Mouse (Mus musculus) midbrain, embryonic 13.5 days (tissue): Measurements from ENCODE around the gene Clec12a. TPM values are rescaled to one million over a fixed set of nuclear protein-coding genes. Genes with fewer than 3 reads are reported as not detected.

Source experiments
- ATAC-seq: fragments of 200-750 bp; cut with Nextera tagmentation; 2 replicates; pipeline ENCODE4 v1.8.0; 2017; ENCODE audit warnings: mild to moderate bottlenecking, moderate TSS enrichment, moderate library complexity
- H3K27ac ChIP-seq: fragments of 300-500 bp; sonication (generic); 2 replicates; pipeline ENCODE4 v1.5.1; 2015; ENCODE audit warnings: inconsistent platforms, mild to moderate bottlenecking, moderate library complexity
- H3K27me3 ChIP-seq: fragments of 300-500 bp; sonication (generic); 2 replicates; pipeline ENCODE4 v1.6.1; 2015; ENCODE audit warnings: mild to moderate bottlenecking, inconsistent platforms
- H3K36me3 ChIP-seq: fragments of 300-500 bp; sonication (generic); 2 replicates; pipeline ENCODE4 v1.6.1; 2015; ENCODE audit warnings: mild to moderate bottlenecking, inconsistent platforms
- H3K4me1 ChIP-seq: fragments of 300-500 bp; sonication (generic); replicated peaks from 2 replicates; pipeline ENCODE4 v1.6.1; 2015; ENCODE audit warnings: inconsistent platforms
- H3K4me2 ChIP-seq: fragments of 300-500 bp; sonication (generic); replicated peaks from 2 replicates; pipeline ENCODE4 v1.6.1; 2015; ENCODE audit warnings: moderate library complexity, mild to moderate bottlenecking, inconsistent platforms
- H3K4me3 ChIP-seq: fragments of 300-500 bp; sonication (generic); replicated peaks from 2 replicates; pipeline ENCODE4 v1.5.1; 2015; ENCODE audit warnings: mild to moderate bottlenecking, inconsistent platforms
- H3K9ac ChIP-seq: fragments of 300-500 bp; sonication (generic); replicated peaks from 2 replicates; pipeline ENCODE4 v1.6.1; 2015; ENCODE audit warnings: mild to moderate bottlenecking, inconsistent platforms
- H3K9me3 ChIP-seq: fragments of 300-500 bp; sonication (generic); 2 replicates; pipeline ENCODE4 v1.6.1; 2016; ENCODE audit warnings: mild to moderate bottlenecking, inconsistent platforms
- WGBS: fragments of 180-500 bp; shearing (Covaris S2); methylation state at CpG from one replicate; pipeline ENCODE4 v1.1.7; 2015; 5-methylcytosine and 5-hydroxymethylcytosine counted together
- polyA plus RNA-seq: library from polyadenylated mRNA; unstranded; fragments of >200 nt; fragmentation: Nextera tagmentation; extraction: Ambion mirVana; gene quantifications from 2 replicates; pipeline ENCODE4 v1.2.1, GENCODE M21; 2015

Gene Clec12a
- polyA plus RNA-seq, 1 experiment from 2014 or later, result 0.23 TPM

DNA sequence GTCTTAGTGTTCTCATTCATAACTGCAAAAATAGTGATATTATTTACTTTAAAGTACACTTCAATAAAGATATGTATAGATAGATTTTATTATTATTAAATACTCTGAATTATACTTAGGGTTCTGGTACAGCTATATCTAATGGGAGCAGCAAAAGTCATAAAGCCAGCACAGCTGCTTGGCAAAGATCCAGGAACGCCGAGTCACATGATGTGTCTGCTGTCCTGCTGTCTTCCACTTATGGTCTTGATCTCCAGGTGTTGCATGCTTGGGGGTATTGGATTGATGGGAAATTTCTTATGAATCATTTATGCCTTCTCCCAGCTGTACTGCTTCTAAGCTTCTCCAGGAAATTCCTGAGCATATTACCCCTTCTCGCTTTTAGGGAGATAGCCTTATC lies 41.0 kb downstream of the Clec12a start:
- H3K9ac ChIP-seq, result no peak overlapping the region
- H3K27me3 ChIP-seq, result no peaks in the 10 kb centered on the region
- H3K4me3 ChIP-seq, result no peak overlapping the region
- ATAC-seq, result no peak
- no peaks in the 10 kb centered on the region for H3K9me3 ChIP-seq
- WGBS, result 92% methylated on average over 3 of the region's 3 CpGs
- 0 out of 2 replicates have a peak, but pooled peaks cover 5% of the 10 kb centered on the region for H3K4me1 ChIP-seq
- no peak overlapping the region for H3K4me2 ChIP-seq
- H3K36me3 ChIP-seq, result no peaks in the 10 kb centered on the region
- H3K27ac ChIP-seq, result no peak overlapping the region

DNA sequence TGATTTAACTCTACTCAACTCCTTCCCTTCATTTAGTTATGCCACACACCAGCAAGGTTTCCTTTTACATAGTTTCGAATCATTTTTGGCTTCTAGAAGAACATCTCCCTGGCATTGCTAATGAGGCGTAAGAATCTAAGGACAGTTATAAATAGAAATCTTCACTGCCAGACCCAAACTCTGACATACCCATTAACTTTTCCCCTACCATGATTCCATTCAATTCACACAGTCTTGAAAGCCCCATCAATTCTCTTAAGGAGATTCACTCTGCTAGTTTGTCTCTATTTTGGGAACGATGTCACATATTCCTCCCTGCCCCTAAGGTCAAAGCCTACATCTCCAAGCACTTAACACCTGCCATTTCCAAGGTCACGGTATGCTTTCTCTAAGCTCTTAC lies 42.5 kb downstream of the Clec12a start:
- no peak overlapping the region for H3K4me2 ChIP-seq
- 0 out of 2 replicates have a peak, but pooled peaks cover 5% of the 10 kb centered on the region for H3K4me1 ChIP-seq
- ATAC-seq, result no peak
- WGBS, result 71% methylated on average over 4 of the region's 4 CpGs
- no peaks in the 10 kb centered on the region for H3K36me3 ChIP-seq
- no peak overlapping the region for H3K4me3 ChIP-seq
- H3K9me3 ChIP-seq, result no peaks in the 10 kb centered on the region
- no peaks in the 10 kb centered on the region for H3K27me3 ChIP-seq
- no peak overlapping the region for H3K27ac ChIP-seq
- H3K9ac ChIP-seq, result no peak overlapping the region

DNA sequence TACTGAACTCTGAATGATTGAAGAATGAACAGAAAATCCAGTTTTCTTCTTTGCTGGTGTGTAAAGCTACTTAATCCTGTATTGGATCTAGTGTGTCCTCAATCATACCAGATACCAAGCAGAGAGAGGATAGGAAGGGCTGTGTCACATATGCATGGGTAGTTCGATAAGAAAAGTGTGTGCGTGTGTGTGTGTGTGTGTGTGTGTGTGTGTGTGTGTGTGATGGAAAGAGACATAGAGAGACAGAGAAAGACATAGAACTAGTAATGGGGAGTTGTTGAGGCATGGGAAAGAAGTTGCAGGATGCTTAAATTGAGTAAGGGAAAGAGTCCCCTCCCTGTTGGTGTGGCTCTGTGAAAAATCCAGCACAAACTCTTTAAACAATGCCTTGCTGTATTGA lies 43.3 kb downstream of the Clec12a start, which contains the start of gene Clec12b:
Clec12b (minus strand) TSS at position 101 of the 400 bp plus-strand sequence.
- no peaks in the 10 kb centered on the region for H3K9me3 ChIP-seq
- H3K4me1 ChIP-seq, result 0 out of 2 replicates have a peak, but pooled peaks cover 5% of the 10 kb centered on the region
- 83% methylated on average over 2 of the region's 2 CpGs for WGBS
- H3K27ac ChIP-seq, result no peak within 1 kb of the TSS
- no peak within 1 kb of the TSS for H3K9ac ChIP-seq
- H3K4me2 ChIP-seq, result no peak within 1 kb of the TSS
- H3K27me3 ChIP-seq, result no peaks in the 10 kb centered on the region
- no peak within 1 kb of the TSS for H3K4me3 ChIP-seq
- ATAC-seq, result no peak
- no peaks in the 10 kb centered on the region for H3K36me3 ChIP-seq

DNA sequence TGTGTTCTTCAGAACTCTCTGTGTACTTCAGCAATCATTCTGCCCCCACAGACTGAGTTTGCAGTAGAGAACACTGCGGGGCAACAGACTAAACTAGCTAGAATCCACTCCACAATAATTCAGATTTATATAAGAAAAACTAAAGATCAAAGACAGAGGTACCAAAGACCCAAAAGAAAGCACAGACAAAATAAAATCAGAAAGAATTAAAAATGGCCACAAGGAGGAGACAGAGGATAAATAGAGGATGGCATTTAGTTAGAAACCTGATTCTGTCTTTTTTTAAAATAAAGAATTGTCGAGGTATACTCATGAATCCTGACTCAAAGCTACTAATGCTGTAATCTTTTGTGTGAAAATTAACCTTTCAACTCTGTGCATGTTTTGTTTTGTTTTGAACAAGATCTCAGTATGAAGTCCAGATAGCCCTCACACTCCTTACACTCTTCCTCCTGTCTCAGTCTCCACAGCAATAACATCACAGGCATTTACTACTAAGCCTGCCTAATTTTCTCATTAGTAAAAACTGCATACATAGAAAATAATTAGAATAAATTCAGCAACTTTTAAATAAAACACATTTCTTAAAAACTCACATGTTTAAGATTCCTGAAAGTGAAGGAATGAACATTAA lies 50.7 kb downstream of the Clec12a start:
- Histone ChIP-seq H3K4me1 (no peaks in the 10 kb centered on the region), H3K9ac (no peak overlapping the region), H3K9me3 (no peaks in the 10 kb centered on the region), H3K36me3 (no peaks in the 10 kb centered on the region), H3K4me2 (no peak overlapping the region), H3K4me3 (no peak overlapping the region), H3K27ac (no peak overlapping the region), H3K27me3 (no peaks in the 10 kb centered on the region)
- 0 out of 2 replicates have a peak, but pooled peaks have one; percentile 45 for ATAC-seq
- WGBS, result 32% methylated on average over 2 of the region's 2 CpGs

DNA sequence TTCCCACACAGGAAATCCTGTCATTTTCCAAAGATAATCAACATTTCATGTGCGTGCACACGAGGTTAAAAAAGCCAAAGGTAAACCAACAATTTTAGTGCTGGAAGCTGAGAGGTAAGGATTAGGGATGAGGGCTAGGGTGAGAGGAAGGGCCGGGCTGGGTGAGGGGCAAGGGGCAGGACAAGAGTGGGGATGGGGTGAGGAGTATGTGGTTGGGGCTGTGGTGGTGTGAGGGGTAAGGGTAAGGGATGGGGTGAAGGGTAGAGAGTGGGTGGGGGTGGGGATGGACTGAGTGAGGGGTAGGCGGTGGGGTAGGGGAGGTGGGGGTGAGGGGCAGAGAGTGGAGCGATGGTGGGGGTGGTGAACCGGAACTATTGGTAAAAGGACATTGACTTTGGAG lies 51.2 kb downstream of the Clec12a start:
- H3K36me3 ChIP-seq, result no peaks in the 10 kb centered on the region
- ATAC-seq, result peak; percentile 87
- H3K27me3 ChIP-seq, result no peaks in the 10 kb centered on the region
- no peak overlapping the region for H3K27ac ChIP-seq
- H3K4me1 ChIP-seq, result no peaks in the 10 kb centered on the region
- 77% methylated on average over 6 of the region's 6 CpGs for whole genome bisulfite sequencing
- no peak overlapping the region for H3K4me3 ChIP-seq
- no peak overlapping the region for H3K4me2 ChIP-seq
- no peak overlapping the region for H3K9ac ChIP-seq
- no peaks in the 10 kb centered on the region for H3K9me3 ChIP-seq

DNA sequence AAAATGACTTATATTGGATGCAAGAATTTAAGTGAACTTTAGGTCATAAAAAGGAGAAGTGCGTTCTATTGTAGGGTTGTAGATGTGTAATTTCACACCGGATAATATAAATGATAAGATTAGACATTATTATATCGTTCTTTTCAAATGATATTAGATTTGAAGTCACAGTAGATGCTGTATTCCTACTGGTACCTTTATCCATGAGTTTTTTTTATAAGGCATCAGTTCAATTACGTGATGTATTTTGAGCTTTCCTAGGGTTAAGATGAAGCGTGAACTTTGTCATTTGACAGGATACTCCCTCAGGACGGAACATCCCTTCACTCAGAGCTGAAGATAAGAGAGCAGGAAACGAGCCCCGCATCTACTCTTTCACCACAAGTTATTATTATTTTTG lies 54.5 kb downstream of the Clec12a start, which contains the start of gene Clec1b:
Clec1b (plus strand) TSS at position 301 of the 400 bp plus-strand sequence.
- H3K36me3 ChIP-seq, result no peaks in the 10 kb centered on the region
- ATAC-seq, result no peak
- H3K27ac ChIP-seq, result no peak within 1 kb of the TSS
- 91% methylated on average over 8 of the region's 8 CpGs for WGBS
- no peaks in the 10 kb centered on the region for H3K9me3 ChIP-seq
- no peaks in the 10 kb centered on the region for H3K27me3 ChIP-seq
- H3K4me1 ChIP-seq, result no peaks in the 10 kb centered on the region
- no peak within 1 kb of the TSS for H3K4me2 ChIP-seq
- H3K4me3 ChIP-seq, result no peak within 1 kb of the TSS
- no peak within 1 kb of the TSS for H3K9ac ChIP-seq

DNA sequence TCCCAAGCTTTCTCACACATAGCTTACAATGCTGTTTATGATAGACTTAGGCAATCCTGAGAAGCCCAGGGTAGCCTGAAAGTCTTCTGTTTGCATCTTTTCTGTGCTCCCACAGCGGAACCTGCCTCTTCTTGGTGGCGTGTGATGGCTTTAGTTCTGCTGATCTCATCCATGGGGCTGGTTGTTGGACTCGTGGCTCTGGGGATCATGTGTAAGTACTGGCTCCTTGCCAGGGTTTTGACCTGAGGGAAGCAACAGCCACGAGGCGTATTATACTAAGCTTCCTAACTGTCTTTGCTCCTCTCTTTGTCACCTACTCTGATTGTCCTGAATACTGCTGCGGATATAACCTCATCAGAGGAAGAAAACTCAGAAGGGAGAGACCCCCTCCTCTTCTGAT lies 57.5 kb downstream of the Clec12a start:
- Histone ChIP-seq H3K9me3 (no peaks in the 10 kb centered on the region), H3K9ac (no peak overlapping the region), H3K4me3 (no peak overlapping the region), H3K27ac (no peak overlapping the region), H3K4me1 (no peaks in the 10 kb centered on the region), H3K27me3 (no peaks in the 10 kb centered on the region), H3K36me3 (no peaks in the 10 kb centered on the region), H3K4me2 (no peak overlapping the region)
- WGBS, result 67% methylated on average over 6 of the region's 6 CpGs
- ATAC-seq, result no peak

DNA sequence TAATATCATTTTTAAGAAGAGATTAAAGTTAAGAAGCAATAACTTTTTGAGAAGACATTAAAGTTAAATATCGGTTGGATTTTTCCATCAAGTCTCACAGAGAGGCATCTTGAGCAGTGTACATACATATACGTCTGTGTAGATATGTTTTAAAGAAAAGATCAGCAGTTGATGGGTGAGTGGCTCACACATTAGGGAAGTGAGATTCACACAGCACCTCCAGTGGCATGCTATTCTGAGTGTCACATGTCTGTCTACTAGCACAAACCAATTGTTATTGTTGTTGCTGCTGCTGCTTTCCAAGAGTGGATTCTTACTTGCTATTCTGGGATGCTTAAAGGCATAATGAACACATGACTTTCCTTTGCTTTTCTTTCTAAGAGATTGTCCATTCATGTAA lies 59.9 kb downstream of the Clec12a start:
- no peaks in the 10 kb centered on the region for H3K4me1 ChIP-seq
- H3K4me2 ChIP-seq, result no peak overlapping the region
- H3K27me3 ChIP-seq, result no peaks in the 10 kb centered on the region
- no peak overlapping the region for H3K27ac ChIP-seq
- WGBS, result 95% methylated on average over 2 of the region's 2 CpGs
- H3K36me3 ChIP-seq, result no peaks in the 10 kb centered on the region
- H3K9ac ChIP-seq, result no peak overlapping the region
- no peaks in the 10 kb centered on the region for H3K9me3 ChIP-seq
- H3K4me3 ChIP-seq, result no peak overlapping the region
- no peak for ATAC-seq

DNA sequence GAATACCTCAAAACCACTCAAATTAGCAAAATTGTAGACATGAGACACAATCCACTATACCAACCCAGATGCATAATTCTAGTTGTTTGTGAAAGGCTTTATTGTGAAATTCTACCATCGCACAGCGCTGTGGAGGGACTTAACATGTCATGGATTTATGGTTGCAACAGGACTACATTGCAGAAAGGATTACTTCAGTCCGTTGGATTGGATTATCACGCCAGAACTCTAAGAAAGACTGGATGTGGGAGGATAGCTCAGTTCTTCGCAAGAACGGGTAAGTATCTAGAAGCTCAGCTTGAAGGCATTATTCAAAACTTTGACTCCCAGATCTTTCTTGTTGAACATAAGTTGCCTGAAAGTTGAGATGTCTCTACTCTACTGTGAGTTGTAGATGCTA lies 60.9 kb downstream of the Clec12a start:
- Histone ChIP-seq H3K4me3 (no peak overlapping the region), H3K9me3 (no peaks in the 10 kb centered on the region), H3K27me3 (no peaks in the 10 kb centered on the region), H3K9ac (no peak overlapping the region), H3K4me1 (no peaks in the 10 kb centered on the region), H3K27ac (no peak overlapping the region), H3K4me2 (no peak overlapping the region), H3K36me3 (no peaks in the 10 kb centered on the region)
- 49% methylated on average over 6 of the region's 6 CpGs for WGBS
- no peak for ATAC-seq

DNA sequence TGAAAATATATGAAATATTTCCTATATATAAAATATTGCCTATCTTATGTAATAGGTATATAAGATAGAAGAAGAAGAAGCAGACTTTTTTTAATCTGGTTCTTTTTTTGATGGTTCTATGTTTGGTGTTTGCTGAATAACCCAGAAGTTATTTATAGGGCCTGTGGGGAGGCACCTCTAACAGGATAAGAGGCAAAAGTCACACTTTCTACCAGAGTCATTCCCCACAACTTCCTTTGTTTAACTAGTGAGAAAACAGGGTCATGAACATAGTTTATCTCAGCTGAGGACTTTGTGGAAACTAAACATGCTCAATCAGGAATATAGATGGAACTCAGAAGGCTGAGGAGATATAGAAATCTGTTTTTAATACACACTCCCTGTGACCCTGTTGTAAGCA lies 63.5 kb downstream of the Clec12a start:
- no peak for ATAC-seq
- no peak overlapping the region for H3K9ac ChIP-seq
- H3K27me3 ChIP-seq, result no peaks in the 10 kb centered on the region
- no peak overlapping the region for H3K4me2 ChIP-seq
- no peak overlapping the region for H3K27ac ChIP-seq
- H3K4me3 ChIP-seq, result no peak overlapping the region
- no peaks in the 10 kb centered on the region for H3K36me3 ChIP-seq
- no peaks in the 10 kb centered on the region for H3K4me1 ChIP-seq
- H3K9me3 ChIP-seq, result no peaks in the 10 kb centered on the region

DNA sequence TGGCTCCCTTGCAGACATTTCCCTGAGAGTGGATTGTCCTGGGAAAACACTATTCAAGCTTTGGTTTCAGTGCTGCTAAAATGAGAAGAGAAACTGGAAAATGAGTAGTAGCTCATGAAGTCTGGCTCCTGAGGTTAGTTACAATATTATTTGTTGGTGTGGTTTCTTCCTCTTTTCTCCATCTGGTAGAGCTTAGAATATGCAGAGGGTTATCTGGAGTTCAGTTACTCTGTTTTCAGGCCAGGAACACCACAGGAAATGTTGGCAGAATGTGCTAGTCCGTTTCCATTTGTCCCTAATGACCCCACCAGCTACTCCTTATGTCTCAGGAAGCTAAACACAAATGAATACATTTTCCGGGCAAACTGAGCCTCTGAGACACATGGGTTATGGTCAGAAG lies 64.8 kb downstream of the Clec12a start:
- Histone ChIP-seq H3K27me3 (no peaks in the 10 kb centered on the region), H3K9ac (no peak overlapping the region), H3K36me3 (no peaks in the 10 kb centered on the region), H3K4me3 (no peak overlapping the region), H3K4me2 (no peak overlapping the region), H3K4me1 (no peaks in the 10 kb centered on the region), H3K9me3 (no peaks in the 10 kb centered on the region), H3K27ac (no peak overlapping the region)
- WGBS, result 79% methylated on average over 2 of the region's 2 CpGs
- no peak for ATAC-seq

DNA sequence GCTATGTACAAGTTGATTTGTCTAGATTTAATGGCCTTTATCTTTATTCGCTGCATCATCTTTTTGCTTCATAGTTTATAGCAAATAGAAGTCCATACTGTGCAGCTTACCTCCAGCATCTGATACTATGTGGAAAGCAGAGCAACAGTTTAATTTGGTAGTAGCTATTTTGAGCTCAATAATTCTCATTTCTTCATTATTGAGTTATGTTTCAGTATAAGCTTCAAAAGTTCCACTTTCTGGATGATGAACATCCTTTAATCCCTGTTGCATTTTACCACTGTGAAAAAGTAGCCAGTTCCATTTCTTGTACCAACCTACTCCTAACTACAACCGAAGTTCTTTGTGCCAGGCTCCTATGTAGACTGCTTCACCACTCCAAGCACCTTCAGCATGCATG lies 66.1 kb downstream of the Clec12a start, which contains the start of gene Clec9a:
Clec9a (plus strand) TSS at position 301 of the 400 bp plus-strand sequence.
- Histone ChIP-seq H3K9me3 (no peaks in the 10 kb centered on the region), H3K27me3 (no peaks in the 10 kb centered on the region), H3K4me3 (no peak within 1 kb of the TSS), H3K36me3 (no peaks in the 10 kb centered on the region), H3K27ac (no peak within 1 kb of the TSS), H3K9ac (no peak within 1 kb of the TSS), H3K4me2 (no peak within 1 kb of the TSS), H3K4me1 (no peaks in the 10 kb centered on the region)
- no peak for ATAC-seq
- 89% methylated on average over 2 of the region's 2 CpGs for WGBS

DNA sequence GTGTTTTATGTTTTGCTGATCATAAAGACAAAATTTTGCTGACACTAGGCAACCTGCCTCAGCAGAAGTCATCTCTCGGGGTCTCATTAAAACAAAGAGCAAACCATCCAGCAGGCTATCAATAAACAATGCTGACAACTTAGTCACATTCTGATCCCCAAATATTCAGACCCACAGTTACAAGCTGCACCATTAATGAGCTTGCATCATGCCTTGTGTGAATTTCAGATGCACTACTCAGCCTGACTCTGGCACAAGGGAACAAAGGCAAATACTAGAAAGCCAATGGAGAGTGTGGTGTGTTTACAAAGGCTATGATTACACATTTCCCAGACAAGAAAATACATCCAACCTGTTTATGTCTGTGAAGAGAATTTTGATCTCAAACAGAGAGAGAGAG lies 71.7 kb downstream of the Clec12a start:
- WGBS, result 80% methylated on average over 1 of the region's 1 CpGs
- Histone ChIP-seq H3K27me3 (no peaks in the 10 kb centered on the region), H3K4me1 (no peaks in the 10 kb centered on the region), H3K27ac (no peak overlapping the region), H3K9me3 (no peaks in the 10 kb centered on the region), H3K4me2 (no peak overlapping the region), H3K4me3 (no peak overlapping the region), H3K9ac (no peak overlapping the region), H3K36me3 (no peaks in the 10 kb centered on the region)
- peak; percentile 48; the same call in 1 of the 2 replicates for ATAC-seq
